Mouse (Mus musculus) kidney, postnatal 25 days (tissue): Measurements from ENCODE around the gene Aco1.
A peak's percentile ranks its signal among the peaks of the same experiment; 100 is the strongest.

Source experiments
- DNase-seq, 2 experiments: peaks; one replicate each; pipeline ENCODE4 v3.0.0; 2021; ENCODE audit warnings: mixed read lengths in 2 of 2

Gene Aco1

DNA sequence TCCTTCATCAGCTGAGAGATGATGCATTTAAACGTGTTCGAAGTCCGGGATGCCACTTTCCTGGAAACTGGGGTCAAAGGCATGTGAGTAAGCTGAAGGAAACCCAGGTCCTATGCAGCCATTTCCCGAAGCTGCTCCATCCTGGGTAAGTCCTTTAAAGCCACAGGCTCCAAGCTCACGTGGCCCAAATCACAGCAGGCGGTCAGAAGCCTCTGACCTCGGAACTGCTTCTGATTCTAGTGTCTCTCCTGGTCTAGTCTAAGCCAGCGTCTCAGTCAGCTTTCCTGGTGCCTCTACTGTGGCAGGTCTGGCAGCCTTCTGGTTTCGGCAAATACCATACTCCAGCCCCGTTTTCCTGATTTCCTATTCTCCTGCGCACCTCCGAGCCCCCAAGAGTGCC is 77.6 kb downstream of the Aco1 start:
- peak in 1 of 2 experiments; percentile 36 for DNase-seq

- peak in 1 of 2 experiments; percentile 45 for DNase-seq
Measured at GRCm38 (mm10) chr4:40221004-40221760, 78.3 kb downstream of the Aco1 start.

- no peak for DNase-seq
Measured at GRCm38 (mm10) chr4:40221876-40222585, 79.2 kb downstream of the Aco1 start.

GRCm38 (mm10) chr4:40226095-40226494 is 83.2 kb downstream of the Aco1 start:
- DNase-seq: no peak

DNA sequence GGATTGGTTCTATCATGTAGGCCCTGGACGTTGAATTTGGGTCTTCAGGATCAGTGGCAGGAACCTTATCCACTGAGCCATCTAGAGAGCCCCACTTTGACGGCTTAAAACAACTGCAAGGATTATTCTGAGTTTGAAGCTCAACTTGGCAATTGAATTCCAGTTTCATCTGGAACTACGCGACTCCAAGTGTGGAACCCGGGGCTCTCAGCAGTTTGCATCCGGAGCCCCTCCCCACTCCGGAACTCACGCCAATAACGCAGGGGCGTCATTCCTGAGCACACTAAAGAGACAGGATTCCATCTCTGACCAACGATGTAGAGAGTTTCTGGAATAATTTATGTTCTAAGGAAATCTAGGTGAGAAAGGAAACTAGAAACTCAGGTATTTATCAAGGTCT is 84.2 kb downstream of the Aco1 start:
- no peak for DNase-seq

DNA sequence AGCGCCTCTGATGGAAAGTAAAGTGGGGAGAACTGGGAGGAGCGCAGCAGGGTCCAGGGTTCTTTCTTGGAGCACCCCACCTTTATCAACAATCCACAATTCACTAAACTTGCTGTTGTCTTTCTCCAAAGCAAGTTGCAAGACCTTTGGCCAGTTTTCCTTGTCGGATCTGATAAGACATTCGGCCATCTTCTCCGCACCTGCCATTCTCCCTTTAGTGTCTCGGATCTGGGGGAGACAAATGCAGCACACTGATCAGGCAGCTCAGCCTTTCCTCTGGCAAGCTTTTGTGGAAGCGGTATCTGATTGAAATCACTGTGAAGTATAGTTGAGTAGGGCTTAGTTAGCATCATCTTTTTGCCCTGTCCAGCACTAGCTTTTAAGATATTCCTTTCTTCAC is 85.0 kb downstream of the Aco1 start:
- DNase-seq: no peak

DNA sequence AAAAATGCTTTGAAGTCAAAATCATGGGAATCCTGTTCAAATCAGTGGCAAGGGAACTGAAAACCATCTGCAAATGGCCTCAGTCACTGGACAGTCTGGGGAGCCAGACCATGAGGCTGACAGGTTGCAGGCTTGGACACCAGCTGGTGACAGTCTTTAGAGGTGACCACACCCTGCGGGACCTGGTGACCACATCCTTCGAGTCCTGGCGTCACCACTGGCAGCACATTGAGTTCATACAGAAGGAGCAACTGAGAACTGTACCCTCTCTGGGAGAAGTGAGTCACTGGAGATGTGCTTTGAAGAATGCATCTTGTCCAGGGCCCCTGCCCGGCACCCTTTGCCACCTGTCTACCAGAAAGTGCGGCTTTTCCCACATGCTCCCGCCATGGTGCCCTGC is 86.8 kb downstream of the Aco1 start:
- DNase-seq: no peak

DNA sequence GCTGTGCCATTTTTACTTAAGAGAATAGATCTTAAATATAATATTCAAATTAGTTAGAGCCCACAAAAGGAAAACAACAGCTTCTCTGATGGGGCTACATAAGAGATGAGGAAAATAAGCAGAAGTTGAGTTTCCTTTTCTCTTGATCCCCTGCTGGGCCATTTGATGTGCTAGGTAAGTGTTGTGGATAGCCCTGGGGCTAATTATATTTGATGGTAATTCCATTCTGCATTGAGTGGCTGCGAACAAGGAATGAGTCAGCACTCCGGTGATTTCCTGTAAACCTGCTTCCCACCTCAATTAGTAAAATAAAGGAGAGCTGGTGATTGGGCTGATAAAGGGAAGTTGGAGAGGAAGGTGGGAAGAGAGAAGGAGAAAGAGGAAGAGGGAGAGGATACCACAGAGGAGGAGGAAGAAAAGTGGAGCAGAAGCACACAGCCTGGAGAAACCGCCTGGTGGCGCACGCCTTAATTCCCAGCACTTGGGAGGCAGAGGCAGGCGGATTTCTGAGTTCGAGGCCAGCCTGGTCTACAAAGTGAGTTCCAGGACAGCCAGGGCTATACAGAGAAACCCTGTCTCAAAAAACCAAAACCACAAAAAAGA is 90.3 kb downstream of the Aco1 start:
- no peak for DNase-seq

DNA sequence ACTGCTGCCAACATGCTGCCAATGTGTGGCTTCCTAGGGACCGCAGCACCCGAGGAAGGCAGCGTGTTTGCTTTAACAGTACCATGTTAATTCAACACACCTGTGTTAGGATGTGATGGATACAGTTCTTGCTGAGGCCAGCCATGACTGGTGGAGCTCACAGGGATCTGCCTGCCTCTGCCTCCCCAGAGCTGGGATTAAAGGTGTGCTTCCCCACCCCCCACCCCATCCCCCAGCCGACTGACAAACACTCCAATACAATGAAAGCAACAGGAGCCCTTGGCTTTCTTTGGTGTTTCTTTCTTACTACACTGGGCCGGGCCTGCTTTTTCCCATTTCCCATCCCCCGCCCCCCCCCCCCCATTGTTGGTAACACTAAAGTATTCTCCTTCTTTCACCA is 91.4 kb downstream of the Aco1 start:
- no peak for DNase-seq

- DNase-seq: no peak
Measured at GRCm38 (mm10) chr4:40236829-40237228, 93.9 kb downstream of the Aco1 start.

DNA sequence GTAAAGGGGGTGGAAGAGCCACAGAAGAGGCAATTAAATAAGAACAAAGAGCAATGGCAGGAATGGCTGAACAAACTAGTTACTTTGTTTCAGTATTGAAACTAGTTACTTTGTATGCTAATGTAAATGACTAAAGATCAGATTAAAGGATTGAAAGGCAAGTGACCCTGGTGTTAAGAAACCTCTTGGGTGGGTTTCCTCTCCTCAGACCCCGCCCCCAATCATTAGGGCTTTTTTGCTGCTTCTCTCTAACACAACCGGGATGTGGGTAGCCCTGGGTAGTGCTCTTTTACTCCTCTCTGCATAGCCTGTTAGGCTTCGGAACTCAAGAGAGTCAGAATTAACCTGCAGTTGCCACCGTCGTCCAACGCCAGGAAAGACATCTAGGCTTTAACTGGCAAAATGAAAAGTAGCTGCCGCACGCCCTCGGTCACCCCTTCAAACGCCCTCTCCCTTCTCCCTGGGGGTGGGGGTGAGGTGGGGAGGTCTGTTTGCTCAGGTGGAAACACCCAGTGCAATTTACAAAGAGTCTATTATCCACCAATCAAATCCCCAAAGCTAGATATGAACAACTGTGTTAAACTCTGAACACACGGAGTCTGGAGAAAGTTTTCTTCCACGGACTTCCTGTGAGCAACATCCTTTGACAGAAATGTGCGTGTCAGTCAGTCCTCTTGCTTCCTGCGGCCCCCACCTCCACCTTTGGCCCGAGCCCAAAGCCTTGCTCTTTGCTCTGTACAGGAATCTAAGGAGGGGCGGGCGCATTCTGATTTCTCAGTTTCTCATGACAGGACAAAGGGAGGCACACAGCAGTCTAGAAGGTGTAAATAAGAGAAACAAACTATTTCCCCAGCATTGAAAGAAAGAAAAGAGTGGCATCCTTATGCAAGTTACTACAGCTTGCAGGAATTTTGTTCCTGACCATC is 95.9 kb downstream of the Aco1 start:
- DNase-seq: peak; percentile 91 to 93

DNA sequence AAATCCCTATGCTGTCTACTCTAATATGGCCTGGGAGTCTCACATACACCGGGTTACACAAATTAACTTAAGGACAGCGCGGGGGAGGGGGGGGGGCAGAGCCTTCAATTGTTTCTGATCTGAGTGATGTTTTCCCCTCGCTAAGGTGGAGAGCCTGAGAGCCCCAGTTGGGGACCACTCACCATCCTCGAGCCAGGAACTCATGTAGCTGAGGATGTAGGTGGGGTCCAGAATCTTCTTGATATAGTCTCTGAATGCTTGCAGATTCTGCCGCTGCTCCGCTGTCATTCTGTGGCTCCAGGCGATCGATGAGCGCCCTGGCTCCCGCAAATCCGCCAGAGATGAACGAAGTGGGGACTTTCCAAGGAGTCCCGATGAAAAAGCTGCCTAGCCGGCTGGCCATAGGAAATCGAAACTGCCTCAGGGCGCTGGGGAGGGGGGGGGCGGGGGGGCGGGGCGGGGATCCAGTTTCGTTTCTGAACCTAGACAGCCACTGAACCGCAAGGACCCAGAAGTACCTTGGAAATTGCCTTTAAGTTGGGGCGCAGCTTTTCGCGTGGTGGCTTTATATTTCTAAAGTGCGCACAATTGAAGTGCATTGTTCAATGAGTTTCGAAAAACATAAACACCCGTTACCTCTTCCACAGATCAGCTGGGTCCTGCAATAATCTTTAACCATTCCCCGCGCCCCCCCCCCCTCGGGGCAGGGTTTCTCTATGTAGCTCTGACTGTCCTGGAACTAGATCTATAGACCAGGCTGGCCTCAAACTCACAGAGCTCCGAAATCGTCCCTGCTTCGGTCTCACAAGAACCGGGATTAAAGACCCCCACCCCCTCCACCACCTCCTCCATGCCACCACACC is 96.8 kb downstream of the Aco1 start, which contains the start of gene Ddx58:
Gene Ddx58 (minus strand): TSS at position 420 of the 863 bp plus-strand sequence.
- peak; percentile 44 to 66 for DNase-seq

DNA sequence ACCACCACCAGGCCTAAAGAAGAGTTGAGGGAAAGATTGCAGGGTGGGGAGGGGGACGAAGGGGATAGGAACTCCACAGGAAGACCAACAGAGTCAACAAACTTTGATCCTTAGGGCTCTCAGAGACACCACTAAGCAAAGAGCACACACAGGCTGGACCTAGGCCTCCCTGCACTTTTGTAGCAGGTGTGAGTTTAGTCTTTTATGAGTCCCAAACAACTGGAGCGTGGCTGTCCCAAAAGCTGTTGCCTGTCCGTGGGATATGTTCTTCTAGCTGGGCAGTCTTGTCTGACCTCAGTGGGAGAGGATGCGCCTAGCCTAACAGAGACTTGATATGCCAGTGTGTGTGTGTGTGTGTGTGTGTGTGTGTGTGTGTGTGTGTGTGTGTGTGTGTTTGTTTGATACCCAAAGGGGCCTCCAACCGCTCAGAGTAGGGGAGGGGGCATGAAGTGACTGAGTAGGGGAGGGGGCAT is 97.4 kb downstream of the Aco1 start:
- no peak for DNase-seq

DNA sequence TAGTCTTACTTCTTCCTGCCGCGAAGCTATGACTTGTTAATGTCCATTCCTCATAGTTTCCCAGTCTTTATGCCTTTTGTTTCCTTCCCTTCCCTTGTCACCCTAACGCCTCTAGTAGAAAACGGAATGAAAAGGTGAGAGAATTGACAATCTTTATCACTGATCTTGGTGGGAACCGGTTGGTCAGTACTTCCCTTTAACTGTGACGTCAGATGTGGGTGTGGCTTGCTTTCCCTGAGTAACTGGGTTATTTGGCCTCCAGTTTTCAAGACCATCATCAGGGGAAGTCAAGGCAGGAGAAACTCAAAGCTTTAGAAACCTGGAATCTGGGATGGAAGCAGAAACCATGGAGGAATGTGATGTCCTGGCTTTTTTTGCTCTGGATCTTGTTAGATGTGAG is 99.0 kb downstream of the Aco1 start:
- peak in 1 of 2 experiments; percentile 22 for DNase-seq

GRCm38 (mm10) chr4:40243006-40243405 is 100.1 kb downstream of the Aco1 start:
- DNase-seq: no peak

DNA sequence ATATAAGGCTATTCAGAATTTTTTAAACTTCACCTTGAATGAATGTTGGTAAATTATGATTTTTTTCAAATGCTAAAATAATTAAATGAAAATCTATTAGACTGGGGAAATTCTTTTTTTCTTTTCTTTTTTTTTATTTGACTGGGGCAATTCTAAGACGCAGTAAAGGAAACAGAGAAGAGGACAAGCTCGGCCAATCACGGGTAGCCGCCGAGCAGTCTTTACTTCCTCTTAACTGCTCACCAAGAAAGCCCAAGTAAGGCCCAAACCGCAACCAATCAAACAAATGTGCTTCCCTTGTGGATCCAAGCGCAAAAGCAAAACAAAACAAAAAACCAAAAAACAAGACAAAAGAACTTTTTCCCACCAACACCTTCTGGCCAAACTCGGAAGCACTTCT is 101.2 kb downstream of the Aco1 start:
- DNase-seq: no peak
